Mouse (Mus musculus): ENCODE results near the gene Insr.

DNA sequence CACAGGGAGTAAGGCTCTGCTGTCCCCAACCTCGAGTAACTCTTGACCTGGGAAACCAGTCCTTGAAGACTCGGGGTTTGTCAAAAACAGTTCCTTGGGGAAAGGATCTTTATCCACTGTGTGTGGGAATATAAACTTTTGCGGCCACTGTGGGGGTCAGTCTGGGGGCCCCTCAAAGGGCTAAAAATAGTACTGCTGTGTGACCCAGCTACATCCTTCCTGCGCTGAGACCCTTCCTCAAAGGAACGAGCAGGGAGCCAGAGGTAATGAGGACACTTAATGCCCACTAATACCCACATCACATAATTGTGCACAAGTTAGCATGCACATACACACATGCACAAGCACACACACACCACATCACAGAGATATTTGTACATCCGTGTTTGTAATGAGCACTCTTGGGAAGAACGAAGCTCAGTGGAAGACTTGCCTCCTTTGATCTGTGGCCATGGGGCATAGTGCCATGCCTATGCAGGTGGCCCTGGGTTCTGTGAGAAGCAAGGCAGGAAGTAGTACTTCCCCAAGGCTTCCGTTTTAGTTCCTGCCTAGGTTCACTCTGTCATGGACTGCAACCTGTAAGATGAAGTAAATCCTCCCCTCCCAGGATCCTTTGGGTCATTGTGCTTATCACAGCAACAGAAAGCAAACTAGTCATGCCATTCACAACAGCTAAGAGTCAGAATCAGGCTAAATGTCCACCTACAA is 48.3 kb upstream of the Insr start:
- TF ChIP-seq CTCF (IDR thresholded peaks at IDR 0.05; ENCODE audit: low read depth), result no peak
- TF ChIP-seq EP300 (optimal IDR thresholded peaks at IDR 0.05), result no peak
